Mouse (Mus musculus) forebrain, embryonic 16.5 days (tissue): ENCODE results near the gene Vsnl1. TPM values are rescaled to one million over a fixed set of nuclear protein-coding genes. Genes with fewer than 3 reads are reported as not detected.
A peak's percentile ranks its signal among the peaks of the same experiment; 100 is the strongest.

Experiments
- ATAC-seq: fragments of 200-750 bp; cut with Nextera tagmentation; 2 replicates; pipeline ENCODE4 v1.8.0; 2017; ENCODE audit warnings: mild to moderate bottlenecking, moderate library complexity
- H3K27ac ChIP-seq: fragments of 300-500 bp; sonication (generic); 2 replicates; pipeline ENCODE4 v1.5.1; 2014; ENCODE audit warnings: low read length, control low read depth
- H3K27me3 ChIP-seq: fragments of 300-500 bp; sonication (generic); replicated peaks from 2 replicates; pipeline ENCODE4 v1.6.1; 2014; ENCODE audit warnings: low read length; ENCODE audit not compliant: control insufficient read depth, insufficient read depth
- H3K36me3 ChIP-seq: fragments of 300-500 bp; sonication (generic); 2 replicates; pipeline ENCODE4 v1.6.1; 2014; ENCODE audit not compliant: control insufficient read depth, insufficient read depth
- H3K4me1 ChIP-seq: fragments of 300-500 bp; sonication (generic); replicated peaks from 2 replicates; pipeline ENCODE4 v1.6.1; 2014; ENCODE audit warnings: low read length; ENCODE audit not compliant: control insufficient read depth, insufficient read depth
- H3K4me2 ChIP-seq: fragments of 300-500 bp; sonication (generic); 2 replicates; pipeline ENCODE4 v1.6.1; 2014; ENCODE audit warnings: mild to moderate bottlenecking, low read length, control low read depth
- H3K4me3 ChIP-seq: fragments of 300-500 bp; sonication (generic); replicated peaks from 2 replicates; pipeline ENCODE4 v1.5.1; 2014; ENCODE audit warnings: mild to moderate bottlenecking, low read length, control low read depth
- H3K9ac ChIP-seq: fragments of 300-500 bp; sonication (generic); replicated peaks from 2 replicates; pipeline ENCODE4 v1.6.1; 2014; ENCODE audit warnings: low read depth, low read length, control low read depth
- H3K9me3 ChIP-seq: fragments of 300-500 bp; sonication (generic); 2 replicates; pipeline ENCODE4 v1.6.1; 2016; ENCODE audit warnings: low read length; ENCODE audit not compliant: control insufficient read depth
- WGBS: fragments of 180-500 bp; shearing (Covaris S2); extraction: QIAGEN DNeasy Blood & Tissue Kit; methylation state at CpG from one replicate; pipeline ENCODE4 v1.1.7; 2014; 5-methylcytosine and 5-hydroxymethylcytosine counted together
- polyA plus RNA-seq: library from polyadenylated mRNA; unstranded; fragments of >200 nt; fragmentation: Nextera tagmentation; extraction: Ambion mirVana; gene quantifications from 2 replicates; pipeline ENCODE4 v1.2.1, GENCODE M21; 2015

The Vsnl1 gene
- polyA plus RNA-seq, result 17.7 and 34.5 TPM in 2 replicates

GRCm38 (mm10) chr12:11436497-11437265 lies at the start of gene Vsnl1:
Gene Vsnl1, minus strand, starts transcription at chr12:11436613.
- Histone ChIP-seq H3K4me1 (peaks cover 18% of the 10 kb centered on the region), H3K27me3 (0 out of 2 replicates have a peak, but pooled peaks cover 3% of the 10 kb centered on the region), H3K27ac (peak within 1 kb of the TSS; percentile 54), H3K9ac (peak within 1 kb of the TSS; percentile 52), H3K4me3 (peak within 1 kb of the TSS; percentile 44), H3K9me3 (no peaks in the 10 kb centered on the region), H3K4me2 (peak within 1 kb of the TSS; percentile 69), H3K36me3 (no peaks in the 10 kb centered on the region)
- peak; percentile 97 for ATAC-seq
- WGBS, result 2% methylated on average over 34 of the region's 34 CpGs

- H3K4me2 ChIP-seq, result peak overlapping the region; percentile 89
- H3K4me3 ChIP-seq, result no peak overlapping the region; the same call in 1 of the 2 replicates
- WGBS, result 80% methylated on average over 4 of the region's 4 CpGs
- no peak overlapping the region for H3K27ac ChIP-seq
- H3K4me1 ChIP-seq, result 0 out of 2 replicates have a peak, but pooled peaks cover 3% of the 10 kb centered on the region
- no peaks in the 10 kb centered on the region for H3K9me3 ChIP-seq
- no peak for ATAC-seq
- H3K36me3 ChIP-seq, result no peaks in the 10 kb centered on the region
- H3K9ac ChIP-seq, result no peak overlapping the region
- 0 out of 2 replicates have a peak, but pooled peaks cover 2% of the 10 kb centered on the region for H3K27me3 ChIP-seq
Observed at GRCm38 (mm10) chr12:11456632-11457031, 20.2 kb upstream of the Vsnl1 start.

GRCm38 (mm10) chr12:11456213-11456612 lies 19.8 kb upstream of the Vsnl1 start:
- H3K9ac ChIP-seq, result peak overlapping the region; percentile 75
- peak overlapping the region; percentile 67 for H3K4me3 ChIP-seq
- H3K36me3 ChIP-seq, result no peaks in the 10 kb centered on the region
- H3K27me3 ChIP-seq, result 0 out of 2 replicates have a peak, but pooled peaks cover 2% of the 10 kb centered on the region
- H3K4me1 ChIP-seq, result 0 out of 2 replicates have a peak, but pooled peaks cover 3% of the 10 kb centered on the region
- H3K9me3 ChIP-seq, result no peaks in the 10 kb centered on the region
- 6% methylated on average over 11 of the region's 11 CpGs for WGBS
- no peak for ATAC-seq
- no peak overlapping the region for H3K27ac ChIP-seq
- peak overlapping the region; percentile 89 for H3K4me2 ChIP-seq

- no peak within 1 kb of the TSS for H3K27ac ChIP-seq
- WGBS, result 1% methylated on average over 38 of the region's 40 CpGs
- ATAC-seq, result peak; percentile 99
Observed at GRCm38 (mm10) chr12:11455549-11456194, 19.3 kb upstream of the Vsnl1 start, which contains the start of gene Rad51ap2. Gene Rad51ap2, plus strand, starts transcription at chr12:11456079.

GRCm38 (mm10) chr12:11454146-11454545 lies 17.7 kb upstream of the Vsnl1 start:
- Histone ChIP-seq H3K9me3 (no peaks in the 10 kb centered on the region), H3K36me3 (no peaks in the 10 kb centered on the region), H3K27me3 (0 out of 2 replicates have a peak, but pooled peaks cover 2% of the 10 kb centered on the region), H3K4me3 (no peak overlapping the region), H3K9ac (no peak overlapping the region), H3K4me1 (0 out of 2 replicates have a peak, but pooled peaks cover 3% of the 10 kb centered on the region), H3K4me2 (no peak overlapping the region), H3K27ac (no peak overlapping the region)
- 74% methylated on average over 5 of the region's 5 CpGs for WGBS
- no peak for ATAC-seq

More at GRCm38 (mm10) chr12:11455549-11456194, 19.3 kb upstream of the Vsnl1 start, which contains the start of gene Rad51ap2:
- 0 out of 2 replicates have a peak, but pooled peaks cover 3% of the 10 kb centered on the region for H3K4me1 ChIP-seq
- peak within 1 kb of the TSS; percentile 75 for H3K9ac ChIP-seq
- 0 out of 2 replicates have a peak, but pooled peaks cover 2% of the 10 kb centered on the region for H3K27me3 ChIP-seq
- peak within 1 kb of the TSS; percentile 89 for H3K4me2 ChIP-seq
- H3K9me3 ChIP-seq, result no peaks in the 10 kb centered on the region
- no peaks in the 10 kb centered on the region for H3K36me3 ChIP-seq
- H3K4me3 ChIP-seq, result peak within 1 kb of the TSS; percentile 67

- no peaks in the 10 kb centered on the region for H3K9me3 ChIP-seq
- 0 out of 2 replicates have a peak, but pooled peaks cover 3% of the 10 kb centered on the region for H3K27me3 ChIP-seq
- no peak overlapping the region for H3K27ac ChIP-seq
- H3K4me3 ChIP-seq, result peak overlapping the region; percentile 44
- peak overlapping the region; percentile 69 for H3K4me2 ChIP-seq
- WGBS, result 25% methylated on average over 23 of the region's 23 CpGs
- H3K4me1 ChIP-seq, result peaks cover 18% of the 10 kb centered on the region
- peak overlapping the region; percentile 32; the same call in 1 of the 2 replicates for H3K9ac ChIP-seq
- ATAC-seq, result no peak
- H3K36me3 ChIP-seq, result no peaks in the 10 kb centered on the region
Observed at GRCm38 (mm10) chr12:11437907-11438447, 1.6 kb upstream of the Vsnl1 start.

GRCm38 (mm10) chr12:11437266-11437906 lies 973 bp upstream of the Vsnl1 start:
- ATAC-seq, result peak; percentile 45
- H3K9ac ChIP-seq, result peak overlapping the region; percentile 52; the same call in 1 of the 2 replicates
- H3K36me3 ChIP-seq, result no peaks in the 10 kb centered on the region
- peak overlapping the region; percentile 44 for H3K4me3 ChIP-seq
- peak overlapping the region; percentile 69 for H3K4me2 ChIP-seq
- H3K9me3 ChIP-seq, result no peaks in the 10 kb centered on the region
- H3K27ac ChIP-seq, result no peak overlapping the region
- H3K27me3 ChIP-seq, result 0 out of 2 replicates have a peak, but pooled peaks cover 3% of the 10 kb centered on the region
- H3K4me1 ChIP-seq, result peaks cover 18% of the 10 kb centered on the region
- 16% methylated on average over 17 of the region's 17 CpGs for WGBS

- H3K9me3 ChIP-seq, result no peaks in the 10 kb centered on the region
- H3K9ac ChIP-seq, result peak overlapping the region; percentile 52
- 0 out of 2 replicates have a peak, but pooled peaks cover 3% of the 10 kb centered on the region for H3K27me3 ChIP-seq
- H3K4me2 ChIP-seq, result peak overlapping the region; percentile 69
- peak overlapping the region; percentile 9 for H3K27ac ChIP-seq
- H3K36me3 ChIP-seq, result no peaks in the 10 kb centered on the region
- peak overlapping the region; percentile 44 for H3K4me3 ChIP-seq
- H3K4me1 ChIP-seq, result peaks cover 18% of the 10 kb centered on the region
- 1% methylated on average over 12 of the region's 12 CpGs for WGBS
- ATAC-seq, result peak; percentile 35
Observed at GRCm38 (mm10) chr12:11436023-11436350, 426 bp downstream of the Vsnl1 start.
